Mouse (Mus musculus) brain, embryonic 14.5 days (tissue): ENCODE data around the gene Erich3.

Source experiments
- CTCF ChIP-seq: fragments of 200-500 bp; IDR thresholded peaks from 2 replicates; pipeline ENCODE4 v1.5.1; 2012; ENCODE audit warnings: inconsistent platforms, mild to moderate bottlenecking, moderate library complexity, borderline replicate concordance; ENCODE audit not compliant: insufficient read depth, insufficient read length; ENCODE audit errors: extremely low read depth
- POLR2A ChIP-seq: fragments of 200-500 bp; IDR thresholded peaks from 2 replicates; pipeline ENCODE4 v1.6.1; 2012; ENCODE audit warnings: mild to moderate bottlenecking, inconsistent platforms, borderline replicate concordance; ENCODE audit not compliant: poor library complexity, insufficient read depth, insufficient read length, severe bottlenecking; ENCODE audit errors: extremely low read depth

- TF ChIP-seq CTCF (no peak), POLR2A (no peak)
Observed at GRCm38 (mm10) chr3:154806626-154807025, 143.0 kb downstream of the Erich3 start.
